Mouse (Mus musculus) kidney, adult 2 months (tissue): ENCODE data around the gene Chaf1b. TPM values are rescaled to one million over a fixed set of nuclear protein-coding genes. Genes with fewer than 3 reads are reported as not detected.
A peak's percentile ranks its signal among the peaks of the same experiment; 100 is the strongest.

Experiments used
- DNase-seq: peaks from one replicate; pipeline ENCODE4 v3.0.0; 2021
- H3K27ac ChIP-seq: fragments of 200-500 bp; 2 replicates; pipeline ENCODE4 v1.5.1; 2012; ENCODE audit warnings: low read depth, low read length, control low read depth, inconsistent platforms; ENCODE audit not compliant: insufficient read depth
- H3K27me3 ChIP-seq: fragments of 200-500 bp; replicated peaks from 2 replicates; pipeline ENCODE4 v1.6.1; 2012; ENCODE audit warnings: mild to moderate bottlenecking, moderate library complexity, low read length, inconsistent platforms; ENCODE audit not compliant: control insufficient read depth, insufficient read depth
- H3K36me3 ChIP-seq: fragments of 200-500 bp; 2 replicates; pipeline ENCODE4 v1.6.1; 2012; ENCODE audit warnings: mild to moderate bottlenecking, moderate library complexity, low read length, inconsistent platforms; ENCODE audit not compliant: control insufficient read depth, insufficient read depth
- H3K4me1 ChIP-seq: fragments of 200-500 bp; 2 replicates; pipeline ENCODE4 v1.6.1; 2011; ENCODE audit warnings: low read length; ENCODE audit not compliant: control insufficient read depth, insufficient read depth
- H3K4me3 ChIP-seq: fragments of 200-500 bp; 2 replicates; pipeline ENCODE4 v1.5.1; 2011; ENCODE audit warnings: mild to moderate bottlenecking, low read depth, low read length, control low read depth; ENCODE audit not compliant: insufficient read depth
- CTCF ChIP-seq: fragments of 200-500 bp; conservative IDR thresholded peaks from 2 replicates; pipeline ENCODE4 v1.5.1; 2011; ENCODE audit warnings: low read depth, mild to moderate bottlenecking, control low read depth, low read length, moderate library complexity, mixed read lengths; ENCODE audit not compliant: insufficient read depth, insufficient read length
- POLR2A ChIP-seq: fragments of 200-500 bp; IDR thresholded peaks from one replicate; pipeline ENCODE4 v1.6.1; 2011; ENCODE audit warnings: low read depth, low read length, control low read depth
- WGBS: fragments of 180-500 bp; shearing (Covaris S2); methylation state at CpG from one replicate; pipeline ENCODE4 v1.1.7; 2018; 5-methylcytosine and 5-hydroxymethylcytosine counted together
- polyA plus RNA-seq: library from polyadenylated mRNA; depleted of rRNA; stranded (reverse); fragments of >200 nt; gene quantifications from 2 replicates; pipeline ENCODE4 v1.2.3, GENCODE M21; 2012; rRNA removed

Gene Chaf1b
- 1.6 and 2.0 TPM in 2 replicates for polyA plus RNA-seq

DNA sequence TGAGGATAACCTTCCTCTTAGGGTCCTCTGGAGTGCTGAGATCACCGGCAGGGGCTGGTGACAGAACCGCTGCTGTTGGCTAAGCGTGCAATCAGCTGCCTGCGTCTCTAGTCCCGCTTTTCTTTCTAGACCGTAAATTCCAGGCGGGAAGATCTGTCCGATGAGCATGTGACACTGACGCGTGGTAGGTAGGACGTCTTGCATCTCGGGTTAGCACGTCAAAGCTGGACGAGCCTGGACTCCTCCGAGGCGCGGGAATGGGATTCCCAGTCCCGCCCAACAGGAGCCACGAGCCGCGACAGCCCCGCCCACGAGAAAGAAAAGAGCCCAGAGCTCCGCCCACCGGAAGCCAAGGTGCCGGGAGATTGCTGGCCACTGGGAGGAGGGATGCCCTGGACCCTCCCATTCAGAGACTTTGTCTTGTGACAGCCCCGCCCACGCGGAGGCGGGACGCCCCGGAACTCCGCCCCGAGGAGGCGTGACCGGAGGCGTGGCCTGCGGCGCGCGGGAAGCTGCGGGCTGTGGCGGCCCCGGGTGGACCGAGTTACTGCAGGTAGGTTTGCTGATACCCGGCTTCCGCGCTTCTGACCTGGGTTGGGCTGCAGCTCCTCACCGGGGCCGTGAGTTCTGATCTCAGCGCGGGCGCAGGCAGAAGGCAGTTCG lies at the start of gene Chaf1b:
Gene Chaf1b, plus strand, starts transcription at position 479 of the 663 bp plus-strand sequence.
- H3K4me3 ChIP-seq, result peak within 1 kb of the TSS; percentile 65
- TF ChIP-seq POLR2A (no peak), CTCF (no peak)
- no peaks in the 10 kb centered on the region; the same call in 1 of the 2 replicates for H3K4me1 ChIP-seq
- no peaks in the 10 kb centered on the region for H3K36me3 ChIP-seq
- under 1% methylated on average over 54 of the region's 54 CpGs for WGBS
- DNase-seq, result peak; percentile 98
- no peak within 1 kb of the TSS for H3K27ac ChIP-seq
- H3K27me3 ChIP-seq, result no peaks in the 10 kb centered on the region

- Histone ChIP-seq H3K36me3 (no peaks in the 10 kb centered on the region), H3K27ac (no peak overlapping the region), H3K4me1 (0 out of 2 replicates have a peak, but pooled peaks cover 2% of the 10 kb centered on the region), H3K4me3 (no peak overlapping the region), H3K27me3 (no peaks in the 10 kb centered on the region)
- TF ChIP-seq POLR2A, result no peak
- TF ChIP-seq CTCF, result no peak
- 82% methylated on average over 2 of the region's 2 CpGs for WGBS
- no peak for DNase-seq
These were observed 49.6 kb upstream of the Chaf1b start for GRCm38 (mm10) chr16:93834076-93834475.

DNA sequence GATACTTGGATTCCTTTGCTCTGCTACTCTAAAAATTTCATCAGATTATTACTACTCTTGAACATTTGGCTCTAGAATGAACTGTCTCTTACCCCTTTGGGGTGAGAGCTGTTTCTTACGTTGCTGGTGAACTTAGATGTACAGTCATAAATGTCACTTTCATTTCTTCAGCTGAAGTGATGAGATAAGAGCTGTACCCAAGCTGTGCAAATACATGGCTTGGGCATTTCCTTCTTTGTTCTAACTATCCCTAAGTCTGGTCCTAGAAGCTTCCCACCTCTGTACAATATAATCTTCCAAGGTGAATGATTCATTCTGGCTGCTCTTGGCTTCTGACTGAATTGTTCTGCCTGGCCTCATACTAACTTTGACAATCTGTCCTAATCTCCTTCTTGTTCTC lies 44.7 kb upstream of the Chaf1b start:
- TF ChIP-seq CTCF (no peak), POLR2A (no peak)
- Histone ChIP-seq H3K27ac (no peak overlapping the region), H3K4me3 (no peak overlapping the region), H3K4me1 (0 out of 2 replicates have a peak, but pooled peaks cover under 1% of the 10 kb centered on the region), H3K36me3 (no peaks in the 10 kb centered on the region), H3K27me3 (no peaks in the 10 kb centered on the region)
- DNase-seq, result no peak
- WGBS, result 92% methylated on average over 1 of the region's 1 CpGs

DNA sequence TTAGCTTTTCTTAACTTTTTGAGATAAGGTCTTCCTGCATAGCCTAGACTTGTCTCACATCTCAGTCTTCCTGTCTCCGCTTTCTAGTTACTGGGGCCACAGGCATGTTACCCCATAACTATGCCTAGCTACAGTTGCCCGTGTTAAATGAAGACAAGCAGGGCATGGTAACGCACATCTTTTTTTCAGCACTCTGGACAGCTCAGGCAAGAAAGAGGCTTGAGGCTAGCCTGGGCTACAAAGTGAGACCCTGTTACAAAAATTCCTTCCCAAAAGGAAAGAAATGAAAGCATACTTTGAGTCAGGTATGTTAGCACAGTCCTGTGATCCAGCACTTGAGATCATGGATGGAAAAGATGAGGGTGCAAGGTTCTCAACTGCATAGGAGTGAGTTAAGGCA lies 33.2 kb upstream of the Chaf1b start:
- 94% methylated on average over 3 of the region's 3 CpGs for WGBS
- DNase-seq, result no peak

GRCm38 (mm10) chr16:93859967-93860366 lies 23.7 kb upstream of the Chaf1b start:
- Histone ChIP-seq H3K27me3 (no peaks in the 10 kb centered on the region), H3K4me1 (no peaks in the 10 kb centered on the region), H3K27ac (no peak overlapping the region), H3K4me3 (no peak overlapping the region), H3K36me3 (peaks cover 7% of the 10 kb centered on the region)
- TF ChIP-seq CTCF (no peak), POLR2A (no peak)
- DNase-seq, result no peak
- 78% methylated on average over 4 of the region's 4 CpGs for WGBS

More for the DNA sequence above, 33.2 kb upstream of the Chaf1b start:
- TF ChIP-seq POLR2A (no peak), CTCF (no peak)
- H3K36me3 ChIP-seq, result peaks cover 10% of the 10 kb centered on the region
- no peaks in the 10 kb centered on the region for H3K27me3 ChIP-seq
- H3K4me1 ChIP-seq, result no peaks in the 10 kb centered on the region
- no peak overlapping the region for H3K4me3 ChIP-seq
- H3K27ac ChIP-seq, result no peak overlapping the region

GRCm38 (mm10) chr16:93860686-93861085 lies 23.0 kb upstream of the Chaf1b start:
- Histone ChIP-seq H3K27me3 (no peaks in the 10 kb centered on the region), H3K4me3 (no peak overlapping the region), H3K36me3 (peaks cover 7% of the 10 kb centered on the region), H3K4me1 (no peaks in the 10 kb centered on the region), H3K27ac (no peak overlapping the region; the same call in 1 of the 2 replicates)
- DNase-seq, result peak; percentile 82
- TF ChIP-seq CTCF, result no peak
- no peak for TF ChIP-seq POLR2A

- no peak for DNase-seq
- 94% methylated on average over 13 of the region's 13 CpGs for WGBS
- Histone ChIP-seq H3K4me3 (no peak overlapping the region), H3K27me3 (no peaks in the 10 kb centered on the region), H3K27ac (no peak overlapping the region), H3K36me3 (no peaks in the 10 kb centered on the region; the same call in none of the 2 replicates), H3K4me1 (no peaks in the 10 kb centered on the region)
- TF ChIP-seq CTCF (no peak), POLR2A (no peak)
These were observed 8.9 kb upstream of the Chaf1b start for GRCm38 (mm10) chr16:93874841-93875240.
